Mouse (Mus musculus) intestine, embryonic 16.5 days (tissue): ENCODE data around the gene Vapa. TPM values are rescaled to one million over a fixed set of nuclear protein-coding genes. Genes with fewer than 3 reads are reported as not detected.
"Not testable (repeated sequence)": the region's sequence is repeated elsewhere in the genome, so short reads cannot be mapped to it uniquely, and the experiment has no call there.

Source experiments
- ATAC-seq: fragments of 200-750 bp; cut with Nextera tagmentation; 2 replicates; pipeline ENCODE4 v1.8.0; 2017; ENCODE audit warnings: moderate TSS enrichment, moderate library complexity
- H3K27ac ChIP-seq: fragments of 300-500 bp; sonication (generic); 2 replicates; pipeline ENCODE4 v1.5.1; 2014; ENCODE audit warnings: mild to moderate bottlenecking, low read length
- H3K27me3 ChIP-seq: fragments of 300-500 bp; sonication (generic); replicated peaks from 2 replicates; pipeline ENCODE4 v1.6.1; 2014; ENCODE audit warnings: low read length, control low read depth, mixed read lengths; ENCODE audit not compliant: control insufficient read depth, insufficient read depth
- H3K36me3 ChIP-seq: fragments of 300-500 bp; sonication (generic); 2 replicates; pipeline ENCODE4 v1.6.1; 2014; ENCODE audit warnings: low read length, control low read depth; ENCODE audit not compliant: control insufficient read depth, insufficient read depth
- H3K4me1 ChIP-seq: fragments of 300-500 bp; sonication (generic); 2 replicates; pipeline ENCODE4 v1.6.1; 2014; ENCODE audit warnings: low read length, control low read depth, mixed read lengths; ENCODE audit not compliant: control insufficient read depth, insufficient read depth
- H3K4me2 ChIP-seq: fragments of 300-500 bp; sonication (generic); 2 replicates; pipeline ENCODE4 v1.6.1; 2014; ENCODE audit warnings: low read depth, low read length, control low read depth
- H3K4me3 ChIP-seq: fragments of 300-500 bp; sonication (generic); 2 replicates; pipeline ENCODE4 v1.5.1; 2014; ENCODE audit warnings: mild to moderate bottlenecking, low read length
- H3K9ac ChIP-seq: fragments of 300-500 bp; sonication (generic); 2 replicates; pipeline ENCODE4 v1.6.1; 2014; ENCODE audit warnings: low read depth, low read length
- H3K9me3 ChIP-seq: fragments of 300-500 bp; sonication (generic); 2 replicates; pipeline ENCODE4 v1.6.1; 2016; ENCODE audit warnings: low read length, control low read depth; ENCODE audit not compliant: control insufficient read depth
- WGBS: fragments of 180-500 bp; shearing (Covaris S2); extraction: QIAGEN DNeasy Blood & Tissue Kit; methylation state at CpG from one replicate; pipeline ENCODE4 v1.1.7; 2014; 5-methylcytosine and 5-hydroxymethylcytosine counted together
- polyA plus RNA-seq: library from polyadenylated mRNA; unstranded; fragments of >200 nt; fragmentation: Nextera tagmentation; extraction: Ambion mirVana; gene quantifications from 2 replicates; pipeline ENCODE4 v1.2.1, GENCODE M21; 2015

The Vapa gene
- polyA plus RNA-seq, 1 experiment from 2014 or later = 194 TPM

DNA sequence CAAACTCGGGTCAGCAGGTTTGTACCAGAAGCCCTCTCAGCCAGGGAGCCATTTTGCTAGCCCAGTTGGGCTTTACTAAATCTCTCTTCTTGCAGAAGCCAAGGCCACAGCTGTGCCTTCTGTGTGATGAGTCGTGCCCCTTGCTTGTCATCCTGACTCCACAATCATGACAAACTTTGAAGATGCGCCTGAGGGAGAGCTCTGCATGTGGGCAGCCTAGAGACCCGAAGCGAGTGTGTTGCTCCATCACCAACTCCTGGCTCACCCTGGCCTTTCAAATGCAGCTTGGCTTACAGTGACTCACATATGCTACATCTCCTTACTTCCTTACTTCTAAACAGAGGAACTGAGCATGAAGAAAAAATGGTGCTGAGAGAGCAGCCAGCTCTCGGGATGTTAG, 16.6 kb upstream of the Vapa start:
- no peaks in the 10 kb centered on the region for H3K36me3 ChIP-seq
- ATAC-seq = no peak
- WGBS = 77% methylated on average over 6 of the region's 6 CpGs
- H3K27ac ChIP-seq = no peak overlapping the region
- H3K9me3 ChIP-seq = no peaks in the 10 kb centered on the region
- no peaks in the 10 kb centered on the region for H3K27me3 ChIP-seq
- no peaks in the 10 kb centered on the region for H3K4me1 ChIP-seq
- H3K9ac ChIP-seq = no peak overlapping the region
- H3K4me3 ChIP-seq = no peak overlapping the region
- H3K4me2 ChIP-seq = no peak overlapping the region

DNA sequence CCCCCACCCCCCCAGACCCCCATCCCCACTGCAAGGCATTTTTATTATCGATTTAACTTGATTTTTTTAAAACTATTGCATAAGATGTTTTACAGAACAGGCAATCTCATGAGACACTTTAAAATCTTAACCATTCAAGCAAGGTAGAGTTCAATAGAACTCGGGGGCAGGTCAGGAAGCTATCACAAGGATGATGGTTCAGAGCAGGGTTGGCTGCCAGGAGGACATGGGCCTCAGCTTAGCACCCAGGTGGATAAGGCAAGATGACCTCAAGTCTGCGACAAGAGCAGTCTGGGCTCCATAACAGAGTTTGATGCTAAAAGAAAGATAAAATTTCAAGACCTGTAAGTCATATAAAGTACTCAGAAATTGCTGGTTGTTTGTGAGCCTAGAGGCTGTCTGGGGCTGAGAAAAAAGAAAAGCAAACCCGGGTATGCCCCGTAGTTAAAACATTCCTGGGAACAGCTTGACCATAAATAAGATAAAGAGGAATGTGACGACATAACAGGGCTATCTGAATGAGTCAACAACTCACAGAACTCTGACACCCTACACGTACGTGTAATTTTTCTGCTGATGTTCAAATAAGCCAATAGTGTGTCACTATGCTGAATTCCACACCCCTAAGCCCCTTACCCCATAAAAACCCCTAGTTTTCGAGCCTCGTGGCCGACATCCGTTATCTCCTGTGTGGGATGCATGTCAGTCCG, 15.6 kb upstream of the Vapa start:
- WGBS = 65% methylated on average over 13 of the region's 13 CpGs
- H3K36me3 ChIP-seq, H3K9ac ChIP-seq, H3K4me3 ChIP-seq, H3K4me2 ChIP-seq, H3K4me1 ChIP-seq, H3K9me3 ChIP-seq, H3K27me3 ChIP-seq, H3K27ac ChIP-seq: not testable (repeated sequence)
- 0 out of 2 replicates have a peak, but pooled peaks have one; percentile 53 for ATAC-seq

DNA sequence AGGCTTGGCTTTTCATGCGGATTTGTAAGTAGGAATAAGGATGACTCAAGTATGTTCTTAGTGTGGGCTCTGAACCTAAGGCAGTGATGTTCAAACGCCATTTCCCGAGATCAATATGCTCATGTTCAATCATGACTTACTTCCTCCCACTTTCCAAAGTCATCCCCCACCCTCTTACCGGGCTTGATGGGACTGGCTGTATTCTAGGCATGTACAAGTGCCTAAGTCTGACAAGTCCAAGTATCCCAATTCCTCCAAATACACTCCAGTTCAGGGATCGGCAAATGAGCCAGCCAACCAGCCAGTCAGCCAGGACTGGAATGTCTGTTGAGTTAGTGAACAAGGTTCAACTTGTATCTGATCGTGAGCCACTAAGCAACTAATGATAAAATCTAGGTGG, 12.9 kb upstream of the Vapa start:
- WGBS = 89% methylated on average over 6 of the region's 6 CpGs

DNA sequence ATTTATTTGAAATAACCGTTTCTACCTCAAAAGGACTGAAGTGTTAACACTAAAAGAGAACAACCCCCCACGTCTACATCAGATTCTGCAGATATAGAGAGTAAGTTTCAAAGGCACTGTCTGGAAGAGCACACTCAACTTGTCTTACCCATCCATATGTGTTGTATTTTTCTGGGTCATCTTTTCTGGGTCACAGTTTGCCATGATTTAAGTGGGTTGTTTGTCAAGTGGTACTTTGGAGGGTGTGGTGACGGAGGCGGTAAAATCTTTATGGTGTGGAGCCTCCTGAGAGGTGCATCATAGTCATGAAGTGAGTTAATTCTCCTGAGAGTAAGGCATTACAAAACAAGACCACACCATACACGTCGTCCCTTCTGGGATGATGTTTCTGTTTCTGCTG, 12.2 kb upstream of the Vapa start:
- ATAC-seq = no peak
- H3K4me3 ChIP-seq = no peak overlapping the region
- WGBS = 84% methylated on average over 6 of the region's 6 CpGs
- no peaks in the 10 kb centered on the region for H3K9me3 ChIP-seq
- H3K4me1 ChIP-seq = no peaks in the 10 kb centered on the region
- H3K4me2 ChIP-seq = no peak overlapping the region
- H3K27me3 ChIP-seq = no peaks in the 10 kb centered on the region
- no peaks in the 10 kb centered on the region for H3K36me3 ChIP-seq
- H3K27ac ChIP-seq = no peak overlapping the region
- no peak overlapping the region for H3K9ac ChIP-seq

More for the DNA sequence above, 12.9 kb upstream of the Vapa start:
- no peaks in the 10 kb centered on the region for H3K36me3 ChIP-seq
- no peaks in the 10 kb centered on the region for H3K9me3 ChIP-seq
- no peaks in the 10 kb centered on the region for H3K27me3 ChIP-seq
- H3K4me1 ChIP-seq = no peaks in the 10 kb centered on the region
- no peak overlapping the region for H3K27ac ChIP-seq
- no peak overlapping the region for H3K9ac ChIP-seq
- no peak overlapping the region for H3K4me3 ChIP-seq
- no peak overlapping the region for H3K4me2 ChIP-seq
- no peak for ATAC-seq

DNA sequence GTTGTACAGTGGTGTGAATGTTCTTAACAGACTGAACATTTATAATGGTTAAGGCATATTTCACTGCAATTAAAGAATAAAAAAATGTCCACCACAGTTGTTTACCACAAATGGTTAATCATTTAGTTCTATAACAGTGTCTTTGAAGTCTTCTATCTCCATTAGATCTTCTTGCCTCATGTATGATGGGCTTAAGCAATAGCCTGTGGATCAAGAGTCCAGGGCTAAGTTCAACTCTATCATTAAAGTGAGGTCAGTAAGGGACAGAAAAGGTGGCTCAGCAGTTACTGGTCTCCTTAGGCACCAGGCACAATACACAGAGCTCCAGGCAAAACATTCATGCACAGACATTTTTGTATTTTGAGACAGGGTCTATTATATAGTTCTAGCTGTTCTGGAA, 9.8 kb upstream of the Vapa start:
- ATAC-seq = peak; percentile 81; the same call in 1 of the 2 replicates
- Histone ChIP-seq H3K9me3 (no peaks in the 10 kb centered on the region), H3K4me2 (no peak overlapping the region), H3K4me1 (peaks cover 3% of the 10 kb centered on the region; the same call in 1 of the 2 replicates), H3K27ac (no peak overlapping the region), H3K4me3 (no peak overlapping the region), H3K9ac (no peak overlapping the region), H3K27me3 (no peaks in the 10 kb centered on the region), H3K36me3 (no peaks in the 10 kb centered on the region)

DNA sequence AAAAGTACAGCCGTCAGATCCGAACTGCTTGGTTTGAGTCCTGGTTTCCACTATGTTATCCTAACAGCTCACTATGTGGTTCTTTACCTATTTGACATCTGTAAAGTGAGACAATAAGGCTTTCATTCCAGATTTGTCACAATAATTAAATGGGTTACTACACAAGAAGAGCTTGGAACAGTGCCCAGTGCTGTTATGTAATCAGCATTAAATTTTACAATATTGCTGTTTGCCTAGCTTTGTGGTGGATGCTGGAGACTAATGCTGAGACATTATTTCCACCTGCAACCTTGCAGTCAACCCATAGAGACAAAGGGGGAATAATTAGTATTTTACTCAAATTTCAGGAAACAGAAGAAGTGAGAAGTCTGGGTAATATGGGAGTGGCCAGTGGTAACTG, 5.1 kb upstream of the Vapa start:
- 81% methylated on average over 2 of the region's 2 CpGs for WGBS
- H3K27me3 ChIP-seq = no peaks in the 10 kb centered on the region

DNA sequence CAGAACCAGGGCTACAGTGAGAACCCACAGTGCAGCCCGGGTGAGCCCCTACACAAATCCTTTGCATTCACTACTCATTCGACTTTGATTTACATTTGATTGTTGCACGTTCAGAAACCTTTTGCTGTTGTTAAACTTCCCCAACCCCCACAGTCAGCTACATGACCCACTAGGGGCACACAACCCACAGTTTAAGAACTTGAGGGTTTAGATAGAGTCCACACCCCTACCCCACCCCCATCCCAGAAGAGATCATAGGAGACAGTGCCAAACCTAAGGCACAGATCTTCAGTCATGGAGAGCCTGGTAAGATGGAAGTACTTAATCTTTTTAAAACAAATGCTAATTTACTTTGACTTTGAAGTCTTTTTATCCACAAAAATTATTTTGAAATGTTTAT, 2.3 kb upstream of the Vapa start:
- H3K9me3 ChIP-seq = no peaks in the 10 kb centered on the region
- no peak overlapping the region for H3K4me2 ChIP-seq
- no peak overlapping the region for H3K4me3 ChIP-seq
- no peak overlapping the region for H3K27ac ChIP-seq
- H3K27me3 ChIP-seq = no peaks in the 10 kb centered on the region
- WGBS = 49% methylated on average over 3 of the region's 3 CpGs
- no peak overlapping the region for H3K9ac ChIP-seq
- no peaks in the 10 kb centered on the region for H3K36me3 ChIP-seq
- ATAC-seq = no peak
- peaks cover 16% of the 10 kb centered on the region for H3K4me1 ChIP-seq

More for the DNA sequence above, 5.1 kb upstream of the Vapa start:
- Histone ChIP-seq H3K27ac (no peak overlapping the region), H3K9me3 (no peaks in the 10 kb centered on the region), H3K4me1 (peaks cover 9% of the 10 kb centered on the region; the same call in 1 of the 2 replicates), H3K4me3 (no peak overlapping the region), H3K4me2 (no peak overlapping the region), H3K36me3 (no peaks in the 10 kb centered on the region), H3K9ac (no peak overlapping the region)
- ATAC-seq = no peak

DNA sequence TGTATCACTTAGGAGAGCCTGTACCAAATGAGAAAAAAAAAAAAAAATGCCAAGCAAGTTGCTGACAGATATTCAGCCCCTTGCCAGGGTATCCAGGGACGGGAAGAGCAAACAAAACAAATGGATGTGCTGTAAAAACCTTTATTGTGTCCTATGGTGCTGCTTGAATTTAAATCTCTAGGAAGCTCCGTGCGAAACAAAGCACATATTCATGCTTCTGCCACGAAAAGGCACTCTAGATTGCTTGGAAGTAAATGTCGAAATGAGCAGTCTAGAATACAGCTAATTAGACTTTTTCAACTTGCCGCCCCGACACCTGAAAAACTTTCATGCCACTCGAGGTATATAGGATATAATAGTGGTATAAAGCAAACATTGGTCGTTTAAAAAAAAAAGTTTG, 1.1 kb upstream of the Vapa start:
- Histone ChIP-seq H3K27me3 (no peaks in the 10 kb centered on the region), H3K36me3 (no peaks in the 10 kb centered on the region), H3K4me3 (peak overlapping the region; percentile 96), H3K9ac (peak overlapping the region; percentile 99), H3K4me2 (peak overlapping the region; percentile 70), H3K27ac (peak overlapping the region; percentile 99), H3K4me1 (peaks cover 21% of the 10 kb centered on the region), H3K9me3 (no peaks in the 10 kb centered on the region)
- no peak for ATAC-seq
- WGBS = 1% methylated on average over 9 of the region's 9 CpGs

DNA sequence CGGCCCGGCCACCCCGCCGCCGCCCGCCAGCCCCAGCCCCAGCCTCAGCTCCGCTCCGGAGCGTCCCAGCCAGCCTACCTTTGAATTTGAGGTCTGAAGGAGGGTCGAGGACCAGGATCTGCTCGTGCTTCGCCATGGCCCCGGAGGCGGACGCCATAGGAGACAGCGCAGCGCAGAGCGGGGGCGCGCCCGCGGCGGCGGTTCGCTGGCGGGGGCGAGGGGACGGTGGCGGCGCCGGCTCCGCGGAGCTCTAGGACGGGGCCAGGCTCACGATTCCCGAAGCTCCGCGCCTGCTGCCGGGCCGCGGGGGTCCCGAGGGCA, 253 bp downstream of the Vapa start:
- H3K27me3 ChIP-seq = no peaks in the 10 kb centered on the region
- H3K4me3 ChIP-seq = peak overlapping the region; percentile 96
- no peak overlapping the region for H3K4me2 ChIP-seq
- H3K9me3 ChIP-seq = no peaks in the 10 kb centered on the region
- under 1% methylated on average over 42 of the region's 42 CpGs for WGBS
- ATAC-seq = peak; percentile 47
- H3K36me3 ChIP-seq = no peaks in the 10 kb centered on the region
- peak overlapping the region; percentile 99 for H3K27ac ChIP-seq
- peak overlapping the region; percentile 99 for H3K9ac ChIP-seq
- H3K4me1 ChIP-seq = peaks cover 25% of the 10 kb centered on the region
